Mouse (Mus musculus): ENCODE data around the gene Plekhs1. TPM values are rescaled to one million over a fixed set of nuclear protein-coding genes. Genes with fewer than 3 reads are reported as not detected.
"Not testable (repeated sequence)": the region's sequence is repeated elsewhere in the genome, so short reads cannot be mapped to it uniquely, and the experiment has no call there.

Plekhs1 gene
- total RNA-seq, 2 experiments from 2014 or later, result 0.25 TPM; not detected in 1

DNA sequence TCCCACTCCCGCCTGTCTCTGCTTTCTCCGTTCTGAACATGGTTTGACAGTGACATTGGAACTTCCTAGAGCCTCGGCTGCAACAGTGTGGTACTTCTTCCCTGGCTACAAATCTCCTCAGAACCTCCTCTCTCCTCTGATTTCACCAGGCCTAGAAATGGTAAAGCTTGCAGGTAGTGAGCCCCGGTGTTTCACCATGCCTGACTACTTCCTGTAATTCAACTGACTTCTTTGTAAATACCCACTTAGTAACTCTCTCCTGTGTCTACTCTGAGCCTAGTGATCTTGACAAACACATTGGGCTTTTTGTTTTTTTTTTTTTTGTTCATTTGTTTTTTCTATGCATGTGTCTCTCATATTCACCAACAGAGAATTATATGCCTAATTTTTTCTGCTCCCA lies 6.6 kb upstream of the Plekhs1 start:
- intact Hi-C loops (cut with DNase I), result no loop called here
- no peak for DNase-seq (ENCODE audit: low spot score)

DNA sequence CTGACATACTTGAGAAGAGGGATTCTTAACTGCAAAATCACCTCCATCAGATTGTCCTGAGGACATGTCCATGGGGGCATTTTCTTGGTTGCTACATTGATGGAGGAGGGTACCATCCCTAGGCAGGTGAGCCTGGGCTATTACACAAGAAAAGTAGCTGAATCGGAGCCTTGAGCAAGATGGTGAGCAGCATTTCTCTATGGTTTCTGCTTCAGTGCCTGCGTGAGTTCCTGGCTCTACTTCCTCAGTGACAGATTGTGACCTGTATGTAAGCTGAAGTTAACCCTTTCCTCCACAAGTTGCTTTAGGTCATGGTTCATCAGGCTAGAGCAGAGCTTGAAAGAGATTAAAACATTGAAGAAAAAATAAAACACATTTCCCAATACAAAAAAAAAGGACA lies 6.1 kb upstream of the Plekhs1 start:
- intact Hi-C loops (cut with DNase I), result no loop called here
- no peak for DNase-seq (ENCODE audit: low spot score)

DNA sequence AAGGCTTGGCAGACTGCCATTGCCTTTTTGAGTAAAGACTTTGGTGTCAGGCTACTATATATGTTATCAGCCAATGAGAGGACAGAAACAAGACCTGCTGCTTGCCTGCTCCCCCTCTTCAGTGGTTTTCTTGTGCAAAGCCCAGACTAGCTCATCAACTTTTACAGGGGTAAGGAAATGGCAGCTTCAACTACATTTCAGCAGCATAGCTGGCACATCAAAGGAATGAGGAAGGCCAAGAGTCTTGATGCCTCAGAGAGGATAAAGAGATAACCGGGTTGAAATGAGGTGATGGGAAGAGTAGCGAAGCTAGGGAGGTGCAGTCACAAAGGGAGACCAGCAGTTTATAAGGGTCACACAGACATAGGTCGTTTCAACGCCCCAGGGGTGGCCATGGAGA lies 3.9 kb upstream of the Plekhs1 start:
- DNase-seq (ENCODE audit: low spot score), result no peak
- intact Hi-C loops (cut with DNase I), result no loop called here

DNA sequence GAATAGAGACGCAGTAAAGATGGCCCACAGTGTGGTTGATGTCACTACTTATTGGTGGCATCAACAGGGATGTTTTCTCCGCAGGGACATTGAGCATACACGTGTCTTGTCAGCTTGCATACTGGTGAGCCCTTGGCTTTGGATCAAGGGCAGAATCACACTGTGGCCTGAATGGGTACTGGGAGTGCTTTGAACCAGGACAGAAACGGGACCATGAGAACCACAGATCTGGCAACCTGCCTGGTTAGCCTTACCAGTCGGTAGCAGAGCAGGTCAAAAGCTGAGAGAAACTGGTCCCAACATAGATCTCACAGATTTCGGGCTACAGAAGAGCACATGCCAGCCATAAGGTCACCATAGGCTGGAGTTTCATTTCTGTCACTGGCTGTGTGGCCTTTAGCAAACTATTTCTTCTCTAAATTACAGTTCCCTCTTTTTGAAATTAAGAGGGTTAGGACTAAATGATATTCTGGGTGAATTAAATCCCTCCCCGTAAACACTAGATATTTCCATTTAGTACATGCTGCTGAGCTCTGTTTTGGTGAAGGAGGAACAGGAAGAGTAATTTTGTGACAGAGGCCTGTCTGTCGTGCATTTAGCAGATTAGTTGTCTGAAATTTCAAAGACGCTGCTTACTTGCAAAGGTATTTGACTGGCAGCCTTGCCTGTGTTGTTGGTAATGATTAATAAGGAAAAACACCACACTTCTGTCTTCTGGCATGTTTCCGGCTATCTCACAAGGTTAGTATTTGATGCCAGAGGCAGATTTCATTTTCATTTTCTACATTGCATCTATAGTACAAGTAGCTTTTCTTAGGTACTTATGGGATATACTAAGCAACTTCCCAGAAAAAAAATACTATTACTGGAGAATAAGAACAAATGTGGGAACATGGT lies 2.0 kb upstream of the Plekhs1 start:
- no peak for DNase-seq (ENCODE audit: low spot score)
- intact Hi-C loops (cut with DNase I), result no loop called here

DNA sequence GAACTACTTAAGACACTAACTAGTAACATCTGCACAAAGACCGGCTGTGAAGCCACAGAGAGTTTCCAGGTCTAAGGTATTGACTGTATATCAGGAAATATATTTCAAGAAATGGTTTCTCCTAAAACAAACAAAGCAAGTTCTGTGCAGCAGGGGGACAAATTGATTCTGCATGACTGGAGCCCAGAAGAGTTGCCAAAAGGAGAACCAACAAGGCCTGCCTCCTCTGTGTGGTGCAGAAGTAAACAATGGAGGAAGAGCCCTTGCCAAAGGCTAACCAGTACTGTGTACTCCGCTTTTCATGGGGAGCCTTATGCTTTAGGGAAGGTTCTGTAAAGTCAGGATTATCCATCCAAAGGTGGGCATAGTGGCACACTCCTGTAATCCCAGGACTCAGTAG lies 1.2 kb upstream of the Plekhs1 start:
- DNase-seq (ENCODE audit: low spot score), result no peak
- intact Hi-C loops (cut with DNase I), result no loop called here

DNA sequence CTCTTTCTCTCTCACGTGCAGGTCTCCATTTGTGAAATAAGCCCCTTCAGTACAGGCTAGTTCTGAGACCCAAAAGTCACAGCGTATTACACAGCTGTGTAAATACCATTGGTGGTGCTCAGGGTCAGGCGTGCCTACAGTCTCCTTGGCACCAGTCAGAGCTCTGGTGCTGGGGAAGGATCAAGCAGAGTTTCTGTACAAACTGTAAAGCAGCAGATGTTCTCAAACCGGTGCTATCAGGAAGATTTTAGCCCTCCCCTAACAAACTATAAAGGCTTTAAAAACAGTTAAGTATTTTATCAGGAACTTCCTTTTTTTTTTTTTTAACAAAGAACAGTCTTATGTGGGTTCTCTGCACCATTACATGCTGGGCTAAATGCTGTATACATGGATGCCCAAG lies 1.3 kb downstream of the Plekhs1 start:
- intact Hi-C loops (cut with DNase I), result no loop called here
- no peak for DNase-seq (ENCODE audit: low spot score)

DNA sequence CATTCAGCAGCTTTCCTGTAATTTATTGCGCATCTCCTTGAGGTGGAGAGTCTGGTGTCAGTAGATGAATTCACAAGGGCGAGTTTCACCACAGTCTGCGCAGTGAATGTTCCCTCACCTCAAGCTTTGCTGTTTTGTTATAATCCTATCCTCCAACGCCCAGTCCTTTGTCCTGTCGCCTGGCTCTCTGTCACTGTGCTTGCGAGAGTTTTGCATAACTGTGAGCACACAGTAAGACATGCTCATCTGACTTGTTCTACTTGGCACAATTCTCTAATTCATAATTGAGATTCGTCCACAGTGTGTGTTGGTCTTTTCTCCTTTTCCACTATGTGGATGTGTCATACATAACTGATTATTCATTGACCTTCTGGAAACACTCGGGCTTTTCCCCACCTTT lies 5.0 kb downstream of the Plekhs1 start:
- no peak for DNase-seq (ENCODE audit: low spot score)
- intact Hi-C loops (cut with DNase I), result no loop called here

DNA sequence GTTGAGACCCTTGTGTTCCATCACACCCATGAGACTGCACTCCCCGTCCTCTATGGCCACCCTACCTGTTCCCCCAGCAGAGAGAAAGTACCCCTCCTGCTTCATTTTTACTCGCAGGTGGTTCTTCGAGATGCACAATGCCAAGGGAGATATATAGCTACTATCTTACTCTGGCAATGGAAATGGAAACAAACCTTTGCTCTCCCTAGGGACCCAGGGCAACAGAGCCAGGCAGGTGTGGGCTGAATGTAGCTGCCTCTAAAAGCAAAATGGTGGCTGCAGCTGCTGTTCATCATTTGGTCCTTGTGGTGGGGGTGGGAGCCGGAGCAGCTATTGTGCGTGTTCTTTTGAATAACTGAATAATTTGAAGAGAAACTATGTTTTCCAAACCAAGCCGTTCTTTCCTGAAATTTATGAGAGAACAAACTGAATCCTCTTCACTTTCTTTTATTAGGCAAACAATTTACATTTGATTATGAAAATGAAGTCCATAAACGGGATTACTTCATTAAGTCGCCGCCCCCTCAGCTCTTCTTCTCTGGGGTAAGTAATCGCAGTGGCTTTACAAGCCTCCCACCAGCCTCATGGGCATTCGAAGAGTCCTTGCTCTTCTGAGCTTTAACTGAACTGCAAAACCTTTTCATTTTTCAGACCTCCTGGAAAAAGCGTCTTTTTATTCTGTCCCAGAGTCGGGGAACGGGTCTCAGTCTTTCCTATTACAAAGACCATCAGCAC lies 9.0 kb downstream of the Plekhs1 start:
- no peak for DNase-seq (ENCODE audit: low spot score)
- intact Hi-C loops (cut with DNase I), result no loop called here

DNA sequence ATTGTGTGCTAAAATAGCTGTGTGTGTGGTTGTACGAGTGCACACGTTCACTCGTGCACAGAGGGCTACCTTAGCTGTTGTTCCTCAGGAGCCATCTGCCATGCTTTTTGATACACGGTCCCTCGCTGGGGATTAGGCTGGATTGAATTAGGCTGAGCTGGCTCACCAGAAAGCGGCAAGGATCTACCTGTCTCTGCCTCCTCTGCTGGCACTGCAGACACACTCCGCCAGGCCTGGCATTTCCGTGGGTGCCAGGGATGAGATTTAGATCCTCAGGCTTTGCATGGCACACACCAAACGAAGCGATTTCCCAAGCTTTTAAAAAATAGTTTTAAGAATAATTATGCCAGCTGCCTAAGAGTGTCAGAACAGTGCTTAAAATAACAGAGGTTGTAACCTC lies 10.5 kb downstream of the Plekhs1 start:
- intact Hi-C loops (cut with DNase I), result no loop called here
- no peak for DNase-seq (ENCODE audit: low spot score)

DNA sequence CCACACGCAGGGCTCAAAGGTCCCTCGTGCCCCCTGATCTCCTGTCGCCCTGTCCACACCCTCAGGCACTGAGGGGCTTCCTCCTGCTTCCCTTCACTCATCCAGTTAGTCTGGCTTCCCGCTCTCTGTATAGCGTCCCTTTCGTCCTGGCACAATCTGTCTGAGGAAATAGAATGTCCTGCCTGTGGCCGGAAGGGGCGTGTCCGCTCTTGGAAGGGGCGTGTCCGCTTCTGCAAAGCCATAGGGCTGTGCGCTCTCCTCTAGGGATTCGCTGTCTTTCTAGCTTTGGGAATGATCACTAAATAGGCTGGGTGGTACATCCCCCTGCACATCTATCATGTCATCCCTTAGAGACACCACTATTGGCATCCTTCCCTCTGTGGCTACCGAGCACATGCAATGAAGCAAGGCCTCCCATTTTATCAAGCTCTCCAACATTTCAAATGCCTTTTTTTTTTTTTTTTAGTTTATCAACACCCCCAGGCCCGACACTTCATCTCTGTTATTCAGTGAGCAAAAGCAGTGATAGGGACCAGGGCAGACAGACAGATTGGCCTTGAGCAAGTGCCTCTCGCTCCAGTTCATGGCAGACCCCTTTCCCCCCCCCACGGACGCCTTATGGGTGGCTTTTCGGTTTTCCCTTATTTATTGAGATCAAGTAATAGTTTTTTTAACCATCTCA lies 13.6 kb downstream of the Plekhs1 start:
- intact Hi-C loops (cut with DNase I), result no loop called here
- DNase-seq (ENCODE audit: low spot score), result no peak

DNA sequence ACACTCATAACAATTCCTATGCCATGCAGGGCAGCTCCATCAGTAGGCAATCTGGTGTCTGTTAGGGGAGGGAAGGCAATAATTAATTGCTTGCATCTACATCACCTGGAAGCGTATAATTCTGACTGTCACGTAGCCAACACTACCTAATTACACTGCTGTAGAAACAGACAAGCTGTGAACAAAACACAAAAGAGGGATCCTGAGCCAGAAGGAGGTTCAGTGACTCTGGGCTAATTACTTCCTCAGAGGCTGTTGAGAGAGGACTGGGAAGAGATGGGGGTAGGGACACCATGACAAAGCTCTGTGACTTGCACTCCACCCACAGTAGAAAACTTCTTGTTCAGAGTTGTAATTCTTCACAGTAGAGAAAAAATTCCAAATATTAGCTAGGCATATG lies 15.1 kb downstream of the Plekhs1 start:
- intact Hi-C loops (cut with DNase I), result no loop called here
- no peak for DNase-seq (ENCODE audit: low spot score)

DNA sequence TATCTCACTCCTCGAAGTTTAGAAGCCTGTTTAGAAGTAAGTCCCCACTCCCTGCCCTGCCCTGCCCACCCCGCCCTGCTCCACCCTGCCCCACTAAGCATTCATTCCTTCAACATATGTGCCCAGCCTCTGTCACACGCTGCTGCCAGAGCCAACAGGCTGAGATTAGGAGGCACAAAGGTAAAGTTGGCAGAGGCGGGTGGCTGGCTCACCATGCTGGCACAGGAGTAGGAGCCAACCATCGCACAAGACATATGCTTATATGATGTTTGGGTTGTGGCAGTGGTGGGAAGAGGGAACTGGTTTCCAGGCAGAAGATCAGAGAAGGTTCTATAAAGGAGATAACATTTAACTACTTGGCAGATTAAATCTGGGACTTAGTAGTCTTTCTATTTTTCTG lies 15.8 kb downstream of the Plekhs1 start:
- no peak for DNase-seq (ENCODE audit: low spot score)
- intact Hi-C loops (cut with DNase I), result no loop called here

DNA sequence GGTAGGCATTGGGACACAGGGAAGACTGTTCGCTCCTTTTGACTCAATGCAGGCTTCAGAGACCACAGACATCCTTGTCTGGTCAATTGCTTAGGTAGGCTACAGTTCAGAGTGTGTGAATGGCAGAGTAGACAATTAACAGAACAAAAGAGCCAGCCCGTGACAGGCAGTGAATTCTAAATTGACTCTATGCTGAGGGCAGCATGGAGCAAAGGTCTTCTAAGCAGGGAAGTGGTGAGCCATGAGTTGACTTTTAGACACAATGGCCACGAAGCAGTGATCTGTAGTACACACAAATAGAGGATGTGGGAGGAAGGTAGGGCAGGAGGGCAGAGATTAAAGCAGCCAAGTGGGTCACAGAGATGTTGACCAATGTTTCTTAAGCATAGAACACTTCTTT lies 16.4 kb downstream of the Plekhs1 start:
- DNase-seq (ENCODE audit: low spot score), result no peak
- intact Hi-C loops (cut with DNase I), result no loop called here

DNA sequence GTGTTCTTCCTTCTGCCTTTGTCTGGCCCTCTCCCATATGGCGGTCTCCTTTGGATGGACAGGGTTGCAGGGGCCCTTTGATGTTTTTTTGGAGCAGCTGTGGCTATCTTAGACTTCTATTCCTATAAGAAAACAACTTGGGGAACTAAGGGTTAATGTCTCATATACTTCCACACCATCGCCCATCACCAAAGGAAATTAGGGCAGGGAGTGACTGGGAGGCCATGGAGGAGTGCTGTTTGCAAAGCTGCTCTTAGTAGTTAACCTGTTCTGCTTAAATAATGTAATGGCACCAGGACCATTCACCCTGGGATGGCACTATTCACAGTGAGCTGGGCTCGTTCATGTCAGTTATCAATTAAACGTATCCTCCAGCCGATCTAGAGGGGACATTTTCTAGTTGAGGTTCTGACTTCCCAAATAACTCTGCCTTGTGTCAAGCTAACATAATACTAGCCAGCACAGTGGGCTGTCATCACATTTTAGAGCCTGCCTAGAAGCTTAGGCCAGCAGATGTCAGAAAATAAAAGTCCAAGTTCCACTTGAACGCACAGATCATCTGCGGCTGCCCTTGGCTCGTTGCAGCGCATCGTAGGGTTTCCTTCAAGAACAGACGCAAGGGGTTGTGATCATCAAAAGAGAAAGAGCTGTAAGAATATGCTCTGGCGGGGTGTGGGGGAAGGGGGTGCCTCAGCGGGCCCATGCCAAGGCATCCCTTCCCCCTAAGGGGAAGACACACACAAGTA lies 23.4 kb downstream of the Plekhs1 start:
- DNase-seq (ENCODE audit: low spot score), result no peak
- intact Hi-C loops (cut with DNase I), result no loop called here

DNA sequence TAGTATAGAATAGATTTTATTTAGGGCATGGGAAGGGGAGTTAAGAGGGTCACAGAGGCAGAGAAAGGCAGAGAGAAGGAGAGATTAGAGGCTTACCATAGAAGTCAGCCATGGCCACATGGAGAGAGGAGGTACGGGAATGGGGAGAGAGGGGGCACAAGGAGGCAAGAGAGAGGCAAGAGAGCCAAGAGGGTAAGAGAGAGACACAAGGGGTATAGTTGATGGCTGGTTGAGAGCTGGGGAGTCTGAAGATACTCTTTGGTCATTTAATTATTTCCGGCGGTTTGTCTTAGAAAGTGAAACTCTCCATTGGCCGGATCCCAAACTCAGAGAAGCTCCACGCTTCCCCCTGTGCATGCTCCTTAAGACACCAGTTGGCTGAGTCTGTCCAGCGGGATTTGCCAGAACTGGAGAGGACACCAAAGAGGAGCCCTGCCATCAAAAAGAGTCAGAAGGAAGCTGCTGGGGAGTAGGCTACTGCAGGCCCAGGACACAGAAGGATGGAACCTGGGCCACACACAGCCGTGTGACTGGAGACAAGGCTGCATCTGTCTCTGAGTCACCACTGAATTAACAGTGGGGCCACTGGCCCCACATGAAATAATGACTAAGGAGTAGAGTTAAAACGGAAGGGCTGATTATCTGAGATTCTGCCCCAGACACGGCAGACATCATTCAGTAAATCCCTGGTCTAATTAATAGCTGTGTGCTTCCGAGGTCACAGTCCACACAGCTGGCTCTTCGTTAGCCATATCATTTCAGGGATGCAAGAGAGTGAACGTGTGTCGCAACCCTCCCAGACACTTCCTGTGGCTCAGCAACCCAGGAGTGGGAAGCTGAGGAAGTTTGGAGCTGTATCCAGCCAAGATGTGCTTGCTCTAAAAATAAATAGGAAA lies 24.2 kb downstream of the Plekhs1 start:
- intact Hi-C loops (cut with DNase I), result no loop called here
- peak; percentile 39 for DNase-seq (ENCODE audit: low spot score)

DNA sequence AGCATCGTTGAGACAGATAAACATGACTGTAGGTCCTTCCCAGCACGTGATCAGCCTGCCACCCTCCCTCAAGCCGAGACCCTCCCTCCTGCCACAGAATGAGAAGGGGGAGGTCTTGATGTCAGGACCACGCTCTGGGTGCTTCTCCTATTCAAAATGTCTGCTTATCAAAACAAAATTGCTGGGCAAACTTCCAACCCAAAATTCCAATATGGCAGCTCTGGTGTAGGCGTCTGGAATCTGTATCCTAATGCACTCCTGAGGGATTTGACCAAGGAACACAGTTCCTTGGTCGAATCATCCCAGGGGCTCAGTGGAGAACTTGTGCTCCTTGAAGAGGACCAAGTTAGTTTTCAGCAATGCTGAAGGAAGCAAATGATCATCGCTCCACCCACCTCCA lies 25.5 kb downstream of the Plekhs1 start:
- intact Hi-C loops (cut with DNase I), result no loop called here
- no peak for DNase-seq (ENCODE audit: low spot score)

DNA sequence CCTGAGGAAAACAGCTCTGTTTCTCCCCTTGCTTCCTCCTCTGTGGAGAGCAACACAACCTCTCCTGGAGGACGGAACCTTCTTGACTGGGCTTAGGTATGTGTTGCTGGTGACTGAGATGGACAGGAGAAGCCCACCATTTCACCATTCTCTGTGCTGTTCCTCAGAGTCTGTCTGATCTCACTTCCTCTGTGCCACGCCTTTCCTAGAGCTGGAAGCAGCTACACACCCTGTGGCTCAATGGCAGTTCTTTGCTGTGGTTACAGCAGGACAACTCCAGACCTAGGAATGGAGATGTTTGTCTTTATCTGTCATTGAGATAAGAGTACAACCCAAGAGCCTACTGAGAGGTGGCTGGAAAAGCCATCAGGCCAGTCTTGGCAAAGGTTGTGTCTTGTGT lies 25.9 kb downstream of the Plekhs1 start:
- intact Hi-C loops (cut with DNase I), result no loop called here
- DNase-seq (ENCODE audit: low spot score), result no peak

DNA sequence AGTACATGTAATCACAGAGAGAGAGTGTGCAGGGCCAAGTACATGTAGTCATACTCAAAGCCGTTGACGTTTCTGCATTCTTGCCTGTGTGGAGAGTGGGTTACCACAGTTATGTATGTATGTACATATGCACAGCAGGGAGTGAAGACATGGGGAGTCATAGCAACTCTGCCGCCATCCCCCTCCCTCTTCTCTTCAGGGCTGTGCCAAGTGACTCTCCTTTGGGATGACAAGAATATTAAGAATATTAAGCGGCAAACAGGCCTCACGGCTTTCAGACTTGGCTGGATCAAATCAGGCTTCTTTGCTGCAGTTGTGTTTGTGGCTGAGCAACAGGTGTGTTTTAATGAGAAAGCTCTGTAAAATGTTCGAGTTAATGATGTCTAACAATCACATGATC lies 28.2 kb downstream of the Plekhs1 start:
- no peak for DNase-seq (ENCODE audit: low spot score)
- intact Hi-C loops (cut with DNase I), result no loop called here

DNA sequence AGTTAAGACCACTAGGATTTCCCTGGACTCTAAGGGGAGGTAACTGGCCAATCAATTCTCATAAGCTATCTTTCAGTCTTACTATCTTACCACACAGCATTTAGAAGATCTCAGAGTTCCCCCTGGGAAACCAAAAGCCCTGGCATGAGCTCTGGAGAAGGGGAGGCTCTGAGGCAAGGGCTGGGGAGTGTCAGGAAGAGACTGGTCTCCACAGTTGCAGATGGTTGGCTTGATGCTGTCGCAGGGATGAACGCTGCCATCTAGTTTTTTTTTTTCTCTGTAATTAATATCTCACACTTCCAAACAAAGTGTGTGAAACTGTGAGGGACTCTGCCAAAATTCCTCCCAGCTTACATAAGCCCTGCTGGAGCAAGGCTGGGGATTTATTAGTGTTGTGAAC lies 32.7 kb downstream of the Plekhs1 start:
- DNase-seq (ENCODE audit: low spot score); intact Hi-C loops (cut with DNase I): not testable (repeated sequence)
